Mouse (Mus musculus): Measurements from ENCODE around the gene Uhmk1. TPM values are rescaled to one million over a fixed set of nuclear protein-coding genes. Genes with fewer than 3 reads are reported as not detected.
"Not testable (repeated sequence)": the region's sequence is repeated elsewhere in the genome, so short reads cannot be mapped to it uniquely, and the experiment has no call there.

Gene Uhmk1
- 6.6 and 6.7 TPM in 2 replicates for polyA plus RNA-seq (2015; fragmentation: Nextera tagmentation; extraction: Ambion mirVana)

- Histone ChIP-seq H3K27me3 (no peaks in the 10 kb centered on the region), H3K9ac (peak within 1 kb of the TSS; percentile 82), H3K4me3 (replicated peaks) (peak within 1 kb of the TSS; percentile 77), H3K9me3 (replicated peaks) (no peaks in the 10 kb centered on the region), H3K27ac (replicated peaks) (peak within 1 kb of the TSS; percentile 79), H3K36me3 (peaks cover 17% of the 10 kb centered on the region), H3K4me1 (peaks cover 5% of the 10 kb centered on the region; the same call in 1 of the 2 replicates), H3K4me2 (replicated peaks) (peak within 1 kb of the TSS; percentile 63)
- WGBS, result under 1% methylated on average over 69 of the region's 70 CpGs
- peak; percentile 97 for ATAC-seq (ENCODE audit: insufficient number of reproducible peaks, low FRiP score, low TSS enrichment, low read depth)
These were observed at the start of gene Uhmk1 for GRCm38 (mm10) chr1:170214757-170215522. Gene Uhmk1 (minus strand): TSS chr1:170215397.

- H3K9ac ChIP-seq, result peak overlapping the region; percentile 64
- H3K36me3 ChIP-seq, result no peaks in the 10 kb centered on the region
- H3K9me3 ChIP-seq (replicated peaks), result no peaks in the 10 kb centered on the region
- peak overlapping the region; percentile 34; the same call in 1 of the 2 replicates for H3K27ac ChIP-seq (replicated peaks)
- H3K4me1 ChIP-seq, result no peaks in the 10 kb centered on the region
- WGBS, result 4% methylated on average over 32 of the region's 32 CpGs
- H3K4me3 ChIP-seq (replicated peaks), result peak overlapping the region; percentile 68
- H3K4me2 ChIP-seq (replicated peaks), result peak overlapping the region; percentile 73
- no peaks in the 10 kb centered on the region for H3K27me3 ChIP-seq
- peak; percentile 91 for ATAC-seq (ENCODE audit: insufficient number of reproducible peaks, low FRiP score, low TSS enrichment, low read depth)
These were observed 40.3 kb upstream of the Uhmk1 start for GRCm38 (mm10) chr1:170255560-170255910.

- Histone ChIP-seq H3K4me1 (no peaks in the 10 kb centered on the region), H3K36me3 (no peaks in the 10 kb centered on the region), H3K9me3 (replicated peaks) (no peaks in the 10 kb centered on the region), H3K27me3 (no peaks in the 10 kb centered on the region), H3K9ac (peak overlapping the region; percentile 64), H3K4me2 (replicated peaks) (peak overlapping the region; percentile 73), H3K27ac (replicated peaks) (peak overlapping the region; percentile 34; the same call in 1 of the 2 replicates), H3K4me3 (replicated peaks) (peak overlapping the region; percentile 68)
- peak; percentile 65 for ATAC-seq (ENCODE audit: insufficient number of reproducible peaks, low FRiP score, low TSS enrichment, low read depth)
- WGBS, result 26% methylated on average over 29 of the region's 30 CpGs
These were observed 39.8 kb upstream of the Uhmk1 start for GRCm38 (mm10) chr1:170254893-170255559.

DNA sequence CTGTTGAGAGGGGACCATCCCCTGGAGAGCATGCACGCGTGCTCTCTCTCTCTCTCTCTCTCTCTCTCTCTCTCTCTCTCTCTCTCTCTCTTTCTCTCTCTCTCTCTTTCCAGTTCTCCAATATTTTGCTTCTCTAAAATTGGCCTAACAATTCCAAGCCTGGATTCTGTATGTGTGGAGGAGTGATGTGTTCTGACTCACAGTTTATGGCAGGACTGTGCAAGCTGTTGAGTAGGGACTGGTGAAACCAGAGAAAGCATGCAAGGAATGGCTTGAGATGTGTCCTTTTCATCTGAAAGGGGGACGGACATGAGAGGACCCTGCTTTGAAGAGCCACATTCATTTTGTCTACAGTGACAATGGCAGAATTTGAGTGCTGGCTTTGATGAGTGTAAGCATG, 29.8 kb upstream of the Uhmk1 start:
- no peak for ATAC-seq (ENCODE audit: insufficient number of reproducible peaks, low FRiP score, low TSS enrichment, low read depth)
- no peaks in the 10 kb centered on the region for H3K9me3 ChIP-seq (replicated peaks)
- H3K4me1 ChIP-seq, result no peaks in the 10 kb centered on the region
- WGBS, result 83% methylated on average over 3 of the region's 3 CpGs
- H3K4me3 ChIP-seq (replicated peaks), result no peak overlapping the region
- no peaks in the 10 kb centered on the region for H3K36me3 ChIP-seq
- no peaks in the 10 kb centered on the region for H3K27me3 ChIP-seq
- H3K9ac ChIP-seq, result no peak overlapping the region
- H3K4me2 ChIP-seq (replicated peaks), result no peak overlapping the region
- H3K27ac ChIP-seq (replicated peaks), result no peak overlapping the region

GRCm38 (mm10) chr1:170232688-170233087, 17.5 kb upstream of the Uhmk1 start, which contains the start of gene Sh2d1b2:
Gene Sh2d1b2 (plus strand): TSS chr1:170232749.
- H3K36me3 ChIP-seq; ATAC-seq (ENCODE audit: insufficient number of reproducible peaks, low FRiP score, low TSS enrichment, low read depth): not testable (repeated sequence)
- WGBS, result 71% methylated on average over 5 of the region's 6 CpGs

DNA sequence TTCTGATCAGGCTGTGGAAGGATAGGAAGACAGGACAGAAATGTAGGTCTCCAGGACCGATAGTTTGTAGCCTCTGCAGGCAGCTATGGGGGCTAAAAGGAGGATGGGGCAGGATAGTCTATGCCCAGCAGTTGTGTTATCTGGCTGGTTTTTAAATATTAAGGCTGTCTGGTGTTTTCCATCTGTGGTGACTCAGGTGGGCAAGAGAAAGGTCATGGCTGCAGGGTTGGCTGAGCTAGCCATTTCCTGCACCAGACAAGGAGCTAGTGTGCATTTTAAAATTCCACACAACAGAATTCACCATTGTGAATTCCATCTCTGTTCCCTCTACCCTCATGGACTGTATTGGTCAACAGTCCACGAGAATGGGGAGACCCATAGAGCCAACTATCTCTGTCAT, 8.1 kb upstream of the Uhmk1 start:
- Histone ChIP-seq H3K4me1 (no peaks in the 10 kb centered on the region), H3K27me3 (no peaks in the 10 kb centered on the region), H3K4me3 (replicated peaks) (no peak overlapping the region), H3K4me2 (replicated peaks) (no peak overlapping the region), H3K36me3 (no peaks in the 10 kb centered on the region), H3K9me3 (replicated peaks) (no peaks in the 10 kb centered on the region), H3K27ac (replicated peaks) (no peak overlapping the region), H3K9ac (no peak overlapping the region)
- WGBS, result 70% methylated on average over 2 of the region's 2 CpGs
- ATAC-seq (ENCODE audit: insufficient number of reproducible peaks, low FRiP score, low TSS enrichment, low read depth), result no peak

More at GRCm38 (mm10) chr1:170232688-170233087, 17.5 kb upstream of the Uhmk1 start, which contains the start of gene Sh2d1b2:
- H3K4me3 ChIP-seq (replicated peaks); H3K4me2 ChIP-seq (replicated peaks); H3K9ac ChIP-seq; H3K9me3 ChIP-seq (replicated peaks); H3K27me3 ChIP-seq; H3K27ac ChIP-seq (replicated peaks); H3K4me1 ChIP-seq: not testable (repeated sequence)

GRCm38 (mm10) chr1:170220351-170220750, 5.2 kb upstream of the Uhmk1 start:
- no peak for ATAC-seq (ENCODE audit: insufficient number of reproducible peaks, low FRiP score, low TSS enrichment, low read depth)
- Histone ChIP-seq H3K9ac (no peak overlapping the region), H3K27ac (replicated peaks) (no peak overlapping the region), H3K4me2 (replicated peaks) (no peak overlapping the region), H3K4me3 (replicated peaks) (no peak overlapping the region), H3K27me3 (no peaks in the 10 kb centered on the region), H3K36me3 (no peaks in the 10 kb centered on the region), H3K4me1 (no peaks in the 10 kb centered on the region), H3K9me3 (replicated peaks) (no peaks in the 10 kb centered on the region)

GRCm38 (mm10) chr1:170218091-170218884, 3.1 kb upstream of the Uhmk1 start:
- no peaks in the 10 kb centered on the region for H3K9me3 ChIP-seq (replicated peaks)
- no peak for ATAC-seq (ENCODE audit: insufficient number of reproducible peaks, low FRiP score, low TSS enrichment, low read depth)
- H3K27me3 ChIP-seq, result no peaks in the 10 kb centered on the region
- H3K4me2 ChIP-seq (replicated peaks), result no peak overlapping the region
- 78% methylated on average over 6 of the region's 6 CpGs for WGBS
- H3K36me3 ChIP-seq, result no peaks in the 10 kb centered on the region
- no peak overlapping the region for H3K9ac ChIP-seq
- H3K4me1 ChIP-seq, result peaks cover 3% of the 10 kb centered on the region; the same call in 1 of the 2 replicates
- no peak overlapping the region for H3K4me3 ChIP-seq (replicated peaks)
- H3K27ac ChIP-seq (replicated peaks), result no peak overlapping the region

DNA sequence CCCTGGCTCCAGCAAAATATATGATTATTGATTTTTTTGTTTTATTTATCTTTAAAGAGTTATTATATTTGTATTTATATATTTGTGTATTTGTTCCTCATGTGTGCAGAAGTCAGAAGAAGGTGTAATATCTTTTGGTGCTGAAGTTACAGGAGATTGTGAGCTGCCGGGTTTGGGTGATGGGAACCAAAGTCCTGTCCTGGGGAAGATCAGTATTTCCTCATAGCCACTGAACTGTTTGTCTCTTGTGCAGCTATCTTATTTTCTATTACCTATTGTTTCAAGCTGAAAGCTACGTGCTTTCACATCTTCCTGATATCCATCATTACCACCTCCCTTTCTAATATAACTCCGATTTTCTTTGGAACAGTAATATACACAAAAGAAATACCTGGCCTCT, 393 bp upstream of the Uhmk1 start:
- Histone ChIP-seq H3K4me3 (replicated peaks) (peak overlapping the region; percentile 77), H3K36me3 (peaks cover 12% of the 10 kb centered on the region), H3K9ac (no peak overlapping the region), H3K27me3 (no peaks in the 10 kb centered on the region), H3K27ac (replicated peaks) (peak overlapping the region; percentile 79; the same call in 1 of the 2 replicates), H3K4me2 (replicated peaks) (peak overlapping the region; percentile 44), H3K4me1 (peaks cover 5% of the 10 kb centered on the region; the same call in 1 of the 2 replicates), H3K9me3 (replicated peaks) (no peaks in the 10 kb centered on the region)
- WGBS, result 70% methylated on average over 3 of the region's 3 CpGs
- no peak for ATAC-seq (ENCODE audit: insufficient number of reproducible peaks, low FRiP score, low TSS enrichment, low read depth)

- ATAC-seq (ENCODE audit: insufficient number of reproducible peaks, low FRiP score, low TSS enrichment, low read depth), result no peak
- Histone ChIP-seq H3K36me3 (peaks cover 20% of the 10 kb centered on the region), H3K4me2 (replicated peaks) (peak overlapping the region; percentile 63), H3K27ac (replicated peaks) (peak overlapping the region; percentile 79), H3K4me1 (peaks cover 5% of the 10 kb centered on the region; the same call in 1 of the 2 replicates), H3K27me3 (no peaks in the 10 kb centered on the region), H3K9ac (peak overlapping the region; percentile 82), H3K9me3 (replicated peaks) (no peaks in the 10 kb centered on the region), H3K4me3 (replicated peaks) (peak overlapping the region; percentile 77)
- 27% methylated on average over 7 of the region's 7 CpGs for whole genome bisulfite sequencing
These were observed 827 bp downstream of the Uhmk1 start for GRCm38 (mm10) chr1:170214383-170214756.
